Mouse (Mus musculus) spleen, adult 2 months (tissue): ENCODE data around the gene Pdcd10. TPM values are rescaled to one million over a fixed set of nuclear protein-coding genes. Genes with fewer than 3 reads are reported as not detected.

Experiments used
- DNase-seq, 2 experiments: peaks; one replicate each; pipeline versions ENCODE4 v3.0.0 to v3.0.0-alpha.2; 2012 to 2021; ENCODE audit warnings: low spot score in 2 of 2, low read depth in 1 of 2
- H3K27ac ChIP-seq: fragments of 200-500 bp; 2 replicates; pipeline ENCODE4 v1.5.1; 2012; ENCODE audit warnings: low read length, inconsistent platforms; ENCODE audit not compliant: insufficient read depth
- H3K27me3 ChIP-seq: fragments of 200-500 bp; 2 replicates; pipeline ENCODE4 v1.6.1; 2012; ENCODE audit warnings: mild to moderate bottlenecking, moderate library complexity, low read length, inconsistent platforms; ENCODE audit not compliant: control insufficient read depth, insufficient read depth
- H3K36me3 ChIP-seq: fragments of 200-500 bp; 2 replicates; pipeline ENCODE4 v1.6.1; 2012; ENCODE audit warnings: mild to moderate bottlenecking, low read length, inconsistent platforms; ENCODE audit not compliant: control insufficient read depth, insufficient read depth
- H3K4me1 ChIP-seq: fragments of 200-500 bp; 2 replicates; pipeline ENCODE4 v1.6.1; 2011; ENCODE audit warnings: inconsistent platforms; ENCODE audit not compliant: control insufficient read depth, insufficient read depth, insufficient read length
- H3K4me3 ChIP-seq: fragments of 200-500 bp; 2 replicates; pipeline ENCODE4 v1.5.1; 2011; ENCODE audit warnings: mild to moderate bottlenecking, inconsistent platforms; ENCODE audit not compliant: insufficient read depth, insufficient read length; ENCODE audit errors: extremely low read depth
- CTCF ChIP-seq: fragments of 200-500 bp; IDR thresholded peaks from 2 replicates; pipeline ENCODE4 v1.5.1; 2011; ENCODE audit warnings: mild to moderate bottlenecking, inconsistent platforms; ENCODE audit not compliant: insufficient read depth, insufficient read length, insufficient replicate concordance; ENCODE audit errors: extremely low read depth
- POLR2A ChIP-seq: fragments of 200-500 bp; IDR thresholded peaks from 2 replicates; pipeline ENCODE4 v1.6.1; 2011; ENCODE audit warnings: low read depth, low read length, inconsistent platforms
- WGBS: fragments of 180-500 bp; shearing (Covaris S2); methylation state at CpG from one replicate; pipeline ENCODE4 v1.1.7; 2018; 5-methylcytosine and 5-hydroxymethylcytosine counted together
- polyA plus RNA-seq: library from polyadenylated mRNA; depleted of rRNA; stranded (reverse); fragments of >200 nt; gene quantifications from 2 replicates; pipeline ENCODE4 v1.2.3, GENCODE M21; 2012; rRNA removed

Pdcd10 gene
- polyA plus RNA-seq, result 2.4 and 4.1 TPM in 2 replicates

DNA sequence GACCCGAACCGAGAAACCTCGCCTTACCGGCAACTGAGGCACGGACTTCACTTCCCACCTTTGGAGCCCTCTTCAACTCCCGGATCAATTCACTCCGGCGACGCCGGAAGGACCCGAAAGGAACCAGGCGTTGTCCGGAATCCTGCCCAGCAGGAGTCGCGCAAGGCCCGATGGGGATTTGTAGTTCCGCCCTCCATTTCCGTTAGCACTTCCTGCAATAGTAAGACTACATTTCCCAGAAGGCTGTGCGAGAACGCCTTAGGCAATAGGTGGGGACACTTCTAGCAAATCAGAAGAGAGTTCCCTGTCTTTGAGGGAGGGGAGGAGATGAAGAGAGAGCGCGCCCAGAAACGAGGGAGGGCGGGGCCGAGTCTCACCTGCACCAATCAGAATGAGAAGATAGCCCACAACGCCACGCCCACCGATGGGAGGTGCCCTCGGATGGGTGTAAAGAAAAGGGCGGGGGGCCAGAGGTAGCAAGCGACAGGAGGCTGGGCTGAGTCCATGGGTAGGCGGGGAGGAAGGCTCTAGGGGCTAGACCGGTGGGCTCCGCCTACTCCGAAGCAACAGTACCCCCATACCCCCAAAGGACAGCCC is at the start of gene Pdcd10:
Gene Pdcd10 (minus strand): TSS at position 162 of the 597 bp plus-strand sequence.
- H3K4me1 ChIP-seq, result no peaks in the 10 kb centered on the region
- H3K36me3 ChIP-seq, result no peaks in the 10 kb centered on the region
- no peaks in the 10 kb centered on the region for H3K27me3 ChIP-seq
- H3K4me3 ChIP-seq, result peak within 1 kb of the TSS; percentile 92
- TF ChIP-seq CTCF (no peak), POLR2A (peak; percentile 56)
- peak within 1 kb of the TSS; percentile 97 for H3K27ac ChIP-seq
- WGBS, result under 1% methylated on average over 35 of the region's 35 CpGs
- peak; percentile 99 to 100 for DNase-seq

DNA sequence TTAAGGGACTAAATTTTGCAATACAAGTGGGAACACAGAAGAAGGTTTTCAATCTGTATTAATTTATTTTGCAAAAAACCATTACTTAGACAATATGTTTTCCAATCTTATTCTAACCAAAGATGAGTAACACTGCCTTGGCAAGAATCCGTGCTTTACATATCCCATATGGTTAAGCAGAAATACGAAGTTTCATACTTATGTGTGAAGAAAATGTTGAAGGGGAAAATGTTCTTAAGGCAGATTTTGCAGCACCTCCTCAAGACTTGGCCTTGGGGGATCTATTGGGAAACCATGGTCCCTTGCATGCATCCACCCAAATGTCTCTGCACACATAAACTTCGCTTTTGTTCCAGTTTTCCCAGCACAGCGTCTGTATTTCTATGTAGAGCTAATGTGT is 28.2 kb upstream of the Pdcd10 start:
- no peaks in the 10 kb centered on the region for H3K36me3 ChIP-seq
- no peaks in the 10 kb centered on the region for H3K4me1 ChIP-seq
- TF ChIP-seq POLR2A (no peak), CTCF (no peak)
- H3K4me3 ChIP-seq, result no peak overlapping the region
- H3K27me3 ChIP-seq, result no peaks in the 10 kb centered on the region
- no peak for DNase-seq
- no peak overlapping the region for H3K27ac ChIP-seq
- WGBS, result 91% methylated on average over 4 of the region's 4 CpGs

DNA sequence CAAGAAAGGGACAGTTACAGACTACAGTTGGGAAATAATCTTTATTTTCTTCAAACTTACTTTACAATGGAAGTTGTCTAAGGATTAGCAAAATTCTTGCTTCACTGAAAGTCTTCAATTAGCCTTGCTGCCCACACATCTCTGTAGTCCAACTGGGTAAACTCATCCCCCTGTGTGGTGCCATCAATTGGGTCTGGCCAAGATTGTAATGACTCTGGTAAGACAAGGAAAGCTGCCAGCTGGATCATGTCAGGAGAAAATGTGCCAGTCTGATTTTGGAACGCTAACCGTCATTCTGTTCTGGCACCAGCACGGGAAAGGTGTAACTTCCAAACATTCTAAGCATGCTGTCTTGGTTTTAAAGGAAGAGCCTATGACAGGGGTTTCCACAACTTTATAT is 26.6 kb upstream of the Pdcd10 start:
- DNase-seq, result no peak
- 96% methylated on average over 3 of the region's 3 CpGs for WGBS

DNA sequence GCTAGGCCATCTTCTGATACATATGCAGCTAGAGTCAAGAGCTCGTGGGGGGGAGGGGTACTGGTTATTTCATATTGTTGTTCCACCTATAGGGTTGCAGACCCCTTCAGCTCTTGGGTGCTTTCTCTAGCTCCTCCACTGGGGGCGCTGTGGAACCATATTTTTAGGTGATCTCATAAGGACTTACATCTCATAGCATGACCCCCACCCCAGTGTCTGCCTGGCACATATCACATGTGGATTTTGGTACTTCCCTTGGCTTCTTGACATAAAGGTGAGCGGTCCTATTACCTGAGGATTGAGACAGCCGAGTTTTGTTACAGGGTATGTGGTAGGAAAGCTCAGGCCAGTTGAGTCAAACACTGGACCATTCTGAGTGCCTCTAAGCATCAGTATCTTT is 22.7 kb upstream of the Pdcd10 start:
- peak; percentile 22 to 47 for DNase-seq
- no peak overlapping the region for H3K27ac ChIP-seq
- H3K27me3 ChIP-seq, result no peaks in the 10 kb centered on the region
- H3K4me1 ChIP-seq, result peaks cover 3% of the 10 kb centered on the region; the same call in 1 of the 2 replicates
- no peak for TF ChIP-seq POLR2A
- TF ChIP-seq CTCF, result no peak
- no peaks in the 10 kb centered on the region for H3K36me3 ChIP-seq
- H3K4me3 ChIP-seq, result no peak overlapping the region
- WGBS, result 62% methylated on average over 4 of the region's 4 CpGs

More for the DNA sequence above, 26.6 kb upstream of the Pdcd10 start:
- TF ChIP-seq CTCF (no peak), POLR2A (no peak)
- no peaks in the 10 kb centered on the region for H3K36me3 ChIP-seq
- no peak overlapping the region for H3K27ac ChIP-seq
- no peak overlapping the region for H3K4me3 ChIP-seq
- H3K4me1 ChIP-seq, result no peaks in the 10 kb centered on the region
- no peaks in the 10 kb centered on the region for H3K27me3 ChIP-seq

DNA sequence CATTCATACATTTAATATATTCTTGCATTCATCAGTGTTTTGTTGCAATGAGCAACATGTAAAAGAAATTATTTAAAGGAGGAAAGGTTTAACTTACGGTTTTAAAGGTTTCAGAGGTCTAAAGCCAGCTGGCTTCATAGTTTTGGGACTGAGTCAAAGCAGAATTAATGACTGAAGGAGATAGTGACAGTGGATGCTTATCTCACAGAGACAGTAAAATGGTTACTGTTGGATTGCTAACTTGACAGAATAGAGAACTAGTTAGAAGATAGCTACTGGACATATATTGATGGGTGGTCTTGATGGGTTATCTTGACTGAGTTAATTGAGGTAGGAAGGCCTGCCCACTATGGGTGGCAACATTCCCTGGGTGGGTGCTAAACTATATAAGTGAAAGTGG is 18.9 kb upstream of the Pdcd10 start:
- no peak for DNase-seq
- no peaks in the 10 kb centered on the region for H3K36me3 ChIP-seq
- peaks cover 3% of the 10 kb centered on the region; the same call in 1 of the 2 replicates for H3K4me1 ChIP-seq
- H3K27ac ChIP-seq, result no peak overlapping the region
- TF ChIP-seq POLR2A (no peak), CTCF (no peak)
- no peaks in the 10 kb centered on the region for H3K27me3 ChIP-seq
- WGBS, result 82% methylated on average over 1 of the region's 1 CpGs
- no peak overlapping the region for H3K4me3 ChIP-seq

DNA sequence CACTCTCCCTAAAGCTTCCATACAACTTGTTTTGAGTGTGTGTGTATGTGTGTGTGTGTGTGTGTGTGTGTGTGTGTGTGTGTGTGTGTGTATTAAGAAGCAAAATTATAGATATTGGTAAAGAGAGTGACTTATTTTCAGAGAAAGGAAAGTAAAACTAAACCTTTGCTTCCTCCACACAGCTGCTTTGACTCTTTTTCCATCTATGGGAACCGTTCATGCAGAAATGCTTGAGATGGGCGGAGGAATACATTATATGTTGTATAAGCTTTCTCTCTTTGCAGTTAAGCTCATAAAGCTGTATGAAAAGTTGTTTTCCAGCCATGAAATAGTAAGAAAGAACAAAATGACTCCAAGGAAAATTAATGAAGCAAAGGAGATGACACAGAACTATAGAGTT is 17.4 kb upstream of the Pdcd10 start:
- WGBS, result 17% methylated on average over 2 of the region's 2 CpGs
- H3K36me3 ChIP-seq, result no peaks in the 10 kb centered on the region
- no peak for TF ChIP-seq POLR2A
- no peak for TF ChIP-seq CTCF
- peak overlapping the region; percentile 86 for H3K27ac ChIP-seq
- peaks cover 3% of the 10 kb centered on the region; the same call in 1 of the 2 replicates for H3K4me1 ChIP-seq
- H3K27me3 ChIP-seq, result no peaks in the 10 kb centered on the region
- H3K4me3 ChIP-seq, result peak overlapping the region; percentile 27; the same call in 1 of the 2 replicates
- DNase-seq, result peak in 1 of 2 experiments; percentile 35

DNA sequence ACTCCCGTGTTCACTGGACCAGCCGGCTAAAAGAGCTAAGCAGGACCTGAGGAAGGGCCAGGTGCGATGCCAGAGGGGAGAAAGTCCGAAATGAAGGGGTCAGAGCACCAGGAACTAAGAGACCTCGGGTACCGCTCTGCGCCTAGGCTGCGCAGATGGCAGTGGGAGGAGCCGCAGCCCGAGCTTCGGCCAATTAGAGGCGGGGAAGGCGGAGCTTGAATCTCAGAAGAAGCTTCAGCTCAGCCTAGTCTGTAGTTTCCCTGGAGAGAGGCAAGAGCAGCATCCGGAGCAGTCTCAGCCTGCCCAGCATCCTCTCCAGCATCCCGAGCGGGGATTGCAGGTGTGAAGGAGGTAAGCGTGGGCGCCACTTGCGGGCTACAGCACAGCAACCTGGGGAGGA is 636 bp upstream of the Pdcd10 start, which contains the start of gene Serpini1:
Gene Serpini1 (plus strand): TSS at position 256 of the 400 bp plus-strand sequence.
- TF ChIP-seq POLR2A, result peak; percentile 62
- no peak for TF ChIP-seq CTCF
- no peaks in the 10 kb centered on the region for H3K4me1 ChIP-seq
- no peaks in the 10 kb centered on the region for H3K36me3 ChIP-seq
- 1% methylated on average over 19 of the region's 19 CpGs for WGBS
- peak within 1 kb of the TSS; percentile 92 for H3K4me3 ChIP-seq
- no peaks in the 10 kb centered on the region for H3K27me3 ChIP-seq
- peak; percentile 86 to 88 for DNase-seq
- peak within 1 kb of the TSS; percentile 97 for H3K27ac ChIP-seq
